Mouse (Mus musculus): ENCODE results near the gene Hax1.

Hax1 gene

DNA sequence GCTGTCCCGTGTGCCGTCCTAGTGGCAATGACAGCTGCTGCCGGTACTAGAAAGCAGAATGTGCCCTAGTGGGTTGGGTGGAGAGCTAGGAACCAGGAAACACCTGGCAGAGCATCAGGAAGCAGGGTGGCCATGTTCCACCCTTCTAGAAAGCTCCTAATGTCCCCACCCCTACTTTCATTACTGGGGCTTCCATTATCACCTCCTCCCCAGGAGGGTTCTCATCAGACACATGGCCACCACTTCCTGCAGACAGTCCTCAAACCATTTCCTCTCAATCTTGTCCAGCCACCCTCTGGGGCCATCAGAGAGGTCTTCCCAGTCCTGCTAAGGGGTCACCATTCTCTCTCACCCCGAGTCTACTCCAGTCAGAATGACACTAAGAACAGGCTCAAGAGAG lies 37.1 kb downstream of the Hax1 start:
- no peak for DNase-seq

DNA sequence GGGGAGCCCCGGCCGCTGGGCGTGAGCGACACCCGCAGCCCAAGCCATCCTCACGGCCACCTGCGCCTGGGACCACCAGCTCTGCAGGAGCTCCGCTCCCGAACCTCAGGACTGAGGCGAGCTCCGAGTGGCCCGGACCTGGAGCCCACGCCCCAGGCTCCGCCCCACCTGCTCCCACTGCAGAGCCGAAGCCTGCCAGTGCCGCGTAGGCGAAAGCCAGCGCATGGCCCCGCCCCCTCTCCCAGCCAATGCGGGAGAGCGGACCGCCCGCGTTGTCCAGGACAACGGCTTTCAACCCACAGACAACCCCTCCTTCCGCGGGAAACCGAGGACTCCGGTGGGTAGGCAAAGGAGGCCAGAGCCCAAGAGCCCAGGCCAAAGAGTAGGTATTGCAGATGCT lies 38.1 kb downstream of the Hax1 start:
- DNase-seq = peak; percentile 95

DNA sequence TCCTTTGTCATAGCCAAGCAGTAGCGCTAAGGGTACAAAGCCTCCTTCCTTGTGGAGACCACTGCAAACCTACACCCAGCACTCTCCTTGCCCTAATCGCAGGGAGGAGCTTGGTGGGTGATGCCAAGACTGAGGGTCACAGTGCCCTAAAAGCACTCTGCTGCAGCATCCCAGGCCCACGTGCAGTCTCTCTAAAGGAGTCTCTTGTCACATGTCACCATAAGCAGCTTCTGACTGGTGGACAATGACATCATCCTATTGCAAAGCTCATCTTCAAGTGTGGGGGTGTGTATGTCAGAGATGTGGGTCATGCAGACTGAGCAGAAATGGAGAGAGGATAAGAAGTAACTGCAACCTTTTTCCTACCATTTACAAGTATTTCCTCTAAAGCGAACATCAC lies 39.1 kb downstream of the Hax1 start:
- DNase-seq = no peak

DNA sequence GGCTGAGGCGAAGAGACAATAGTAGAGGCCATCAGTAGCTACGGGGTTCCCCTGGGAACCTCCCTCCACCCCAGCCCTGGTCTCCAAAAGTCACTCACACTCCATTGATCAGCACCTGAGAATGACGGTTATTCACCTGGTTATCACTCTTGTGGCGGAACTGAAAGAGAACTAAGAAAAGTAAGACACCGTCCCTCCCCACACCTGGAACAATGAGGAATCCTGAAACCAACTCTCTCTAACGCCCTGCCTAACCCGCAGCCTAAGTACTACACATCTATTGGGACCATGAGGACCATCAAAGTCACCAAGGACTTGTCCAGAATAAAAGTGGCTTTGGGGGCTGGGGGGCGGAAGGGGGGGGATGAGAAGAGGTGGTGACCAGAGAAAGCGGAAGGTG lies 40.7 kb downstream of the Hax1 start:
- DNase-seq = no peak

DNA sequence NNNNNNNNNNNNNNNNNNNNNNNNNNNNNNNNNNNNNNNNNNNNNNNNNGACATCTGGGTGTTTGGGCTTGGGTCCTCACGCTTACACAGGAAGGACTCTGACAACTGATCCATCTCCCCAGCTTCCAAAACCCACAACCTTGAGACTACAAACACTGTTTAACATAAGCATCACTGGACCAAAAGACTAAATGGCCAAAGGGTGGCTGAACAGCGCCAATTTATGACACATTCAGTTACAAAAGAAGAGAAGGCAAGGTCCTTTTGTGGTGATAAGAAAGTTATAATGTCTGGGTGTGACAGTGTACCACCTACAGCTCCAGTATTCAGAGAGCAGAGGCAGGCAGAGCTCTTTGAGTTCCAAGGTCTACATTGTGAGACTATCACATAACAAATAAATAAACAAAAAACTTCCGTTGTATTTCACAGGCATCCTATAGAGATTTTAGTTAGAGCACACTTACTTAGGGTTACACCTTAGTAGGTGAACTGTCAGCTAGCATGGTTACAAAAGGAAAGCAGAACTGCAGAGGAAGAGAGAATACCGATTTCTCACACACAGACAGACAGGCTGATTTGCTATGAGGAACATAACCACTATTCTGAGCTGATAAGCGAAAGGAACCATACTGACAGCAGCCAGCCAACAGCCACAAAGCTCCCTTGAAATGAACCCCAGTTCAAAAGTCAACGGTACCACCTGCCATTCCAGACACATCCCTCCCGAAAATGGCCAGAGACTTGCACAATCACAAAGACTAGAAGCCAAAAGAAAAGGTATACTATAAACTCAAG lies 42.2 kb downstream of the Hax1 start:
- no peak for DNase-seq

DNA sequence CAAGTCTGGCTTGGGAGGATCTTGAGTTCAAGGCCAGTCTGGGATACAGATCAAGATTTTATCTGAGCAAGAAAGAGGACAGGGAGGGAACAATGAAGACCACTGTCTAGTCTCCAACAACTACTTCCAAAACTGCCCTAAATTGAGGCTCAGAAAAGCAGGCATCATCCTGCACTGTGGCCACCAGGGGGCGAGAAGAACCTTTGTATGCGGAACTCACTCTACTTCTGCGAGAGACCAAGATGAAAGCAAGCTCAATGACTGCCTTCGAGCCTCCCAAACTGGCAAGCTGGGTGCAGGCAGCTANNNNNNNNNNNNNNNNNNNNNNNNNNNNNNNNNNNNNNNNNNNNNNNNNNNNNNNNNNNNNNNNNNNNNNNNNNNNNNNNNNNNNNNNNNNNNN lies 45.2 kb downstream of the Hax1 start:
- DNase-seq = peak; percentile 80

DNA sequence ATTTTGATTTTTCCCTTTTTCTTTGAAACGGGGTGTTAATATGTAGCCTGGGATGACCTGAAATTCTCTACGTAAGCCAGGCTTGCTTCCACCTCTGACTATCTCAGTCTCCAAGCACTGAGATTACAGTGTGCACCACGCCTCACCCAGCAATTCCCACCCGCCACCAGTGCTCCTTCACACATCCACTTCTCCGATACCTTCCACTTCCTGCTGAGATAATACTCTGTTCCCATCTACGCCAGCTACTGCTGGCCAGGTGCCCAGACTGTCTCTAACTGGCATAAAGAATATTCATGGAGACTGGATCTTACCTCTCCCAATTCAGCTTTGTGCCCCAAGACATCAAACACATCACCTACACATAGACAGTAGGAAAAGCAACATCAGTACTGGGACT lies 49.9 kb downstream of the Hax1 start:
- peak; percentile 46 for DNase-seq

DNA sequence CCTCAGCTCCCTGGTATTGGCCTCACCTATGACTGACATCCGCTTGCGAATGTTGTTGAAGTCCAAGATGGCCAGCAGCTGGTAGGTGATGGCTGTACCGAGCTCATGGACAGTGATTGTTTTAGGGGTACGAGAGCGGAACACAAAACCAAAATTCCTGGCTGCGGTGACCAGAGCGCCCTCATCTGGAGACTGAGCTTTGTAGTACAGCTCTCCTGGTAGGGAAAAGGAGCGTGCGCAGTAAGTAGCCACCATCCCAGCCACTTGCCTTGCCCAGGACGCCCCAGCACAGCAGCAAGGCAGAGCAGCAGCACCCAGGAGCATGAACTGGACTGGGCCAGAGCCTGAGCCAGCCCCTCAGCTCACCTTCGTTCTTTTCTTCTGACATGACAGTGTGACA lies 50.6 kb downstream of the Hax1 start:
- DNase-seq = no peak
